Mouse (Mus musculus): ENCODE measurements around the gene Gm17018. TPM values are rescaled to one million over a fixed set of nuclear protein-coding genes. Genes with fewer than 3 reads are reported as not detected.

Gm17018 gene
- polyA plus RNA-seq, 1 experiment from 2014 or later = 71.7 TPM

Other genes starting within 250 kb of the Gm17018 start
- 60.2 and 63.7 TPM in 2 replicates for gene Btrc, start 196.9 kb upstream of the Gm17018 start, polyA plus RNA-seq (2015; fragmentation: Nextera tagmentation; extraction: Ambion mirVana)
- 12.7 and 13.3 TPM in 2 replicates for gene Poll, start 84 bp upstream of the Gm17018 start, polyA plus RNA-seq (2015; fragmentation: Nextera tagmentation; extraction: Ambion mirVana)
- 5.8 and 9.2 TPM in 2 replicates for gene Fbxw4, start 99.7 kb downstream of the Gm17018 start, polyA plus RNA-seq (2015; fragmentation: Nextera tagmentation; extraction: Ambion mirVana)
- gene Fgf8, start 182.3 kb downstream of the Gm17018 start, polyA plus RNA-seq (2015; fragmentation: Nextera tagmentation; extraction: Ambion mirVana) = 0.45 and 0.47 TPM in 2 replicates
- 6.9 and 7.3 TPM in 2 replicates for gene Npm3, start 189.0 kb downstream of the Gm17018 start, polyA plus RNA-seq (2015; fragmentation: Nextera tagmentation; extraction: Ambion mirVana)
- 79.4 and 85.4 TPM in 2 replicates for gene Mgea5, start 223.2 kb downstream of the Gm17018 start, polyA plus RNA-seq (2015; fragmentation: Nextera tagmentation; extraction: Ambion mirVana)

Measured in hindbrain, embryonic 15.5 days (tissue).